Mouse (Mus musculus) heart, embryonic 16.5 days (tissue): ENCODE data around the gene Msln. TPM values are rescaled to one million over a fixed set of nuclear protein-coding genes. Genes with fewer than 3 reads are reported as not detected.
A peak's percentile ranks its signal among the peaks of the same experiment; 100 is the strongest.

Experiments
- ATAC-seq: fragments of 200-750 bp; cut with Nextera tagmentation; replicated peaks from 2 replicates; pipeline ENCODE4 v1.8.0; 2017; ENCODE audit warnings: moderate number of reproducible peaks; ENCODE audit not compliant: insufficient read depth, low FRiP score; ENCODE audit errors: extremely low read depth
- H3K27ac ChIP-seq: fragments of 300-500 bp; sonication (generic); 2 replicates; pipeline ENCODE4 v1.5.1; 2014; ENCODE audit warnings: mild to moderate bottlenecking, low read length, control low read depth, moderate library complexity
- H3K27me3 ChIP-seq: fragments of 300-500 bp; sonication (generic); 2 replicates; pipeline ENCODE4 v1.6.1; 2014; ENCODE audit warnings: low read length, mixed read lengths; ENCODE audit not compliant: control insufficient read depth, insufficient read depth
- H3K36me3 ChIP-seq: fragments of 300-500 bp; sonication (generic); 2 replicates; pipeline ENCODE4 v1.6.1; 2014; ENCODE audit not compliant: control insufficient read depth, insufficient read depth
- H3K4me1 ChIP-seq: fragments of 300-500 bp; sonication (generic); 2 replicates; pipeline ENCODE4 v1.6.1; 2014; ENCODE audit warnings: low read length, mixed read lengths; ENCODE audit not compliant: control insufficient read depth, insufficient read depth
- H3K4me2 ChIP-seq: fragments of 300-500 bp; sonication (generic); 2 replicates; pipeline ENCODE4 v1.6.1; 2014; ENCODE audit warnings: low read depth, mild to moderate bottlenecking, control low read depth, low read length
- H3K4me3 ChIP-seq: fragments of 300-500 bp; sonication (generic); 2 replicates; pipeline ENCODE4 v1.5.1; 2014; ENCODE audit warnings: mild to moderate bottlenecking, control low read depth, low read length
- H3K9ac ChIP-seq: fragments of 300-500 bp; sonication (generic); 2 replicates; pipeline ENCODE4 v1.6.1; 2014; ENCODE audit warnings: low read length, control low read depth
- H3K9me3 ChIP-seq: fragments of 300-500 bp; sonication (generic); replicated peaks from 2 replicates; pipeline ENCODE4 v1.6.1; 2016; ENCODE audit warnings: low read length; ENCODE audit not compliant: control insufficient read depth
- WGBS: fragments of 180-500 bp; shearing (Covaris S2); extraction: QIAGEN DNeasy Blood & Tissue Kit; methylation state at CpG from one replicate; pipeline ENCODE4 v1.1.7; 2014; 5-methylcytosine and 5-hydroxymethylcytosine counted together
- polyA plus RNA-seq: library from polyadenylated mRNA; unstranded; fragments of >200 nt; fragmentation: Nextera tagmentation; extraction: Ambion mirVana; gene quantifications from 2 replicates; pipeline ENCODE4 v1.2.1, GENCODE M21; 2015

The Msln gene
- polyA plus RNA-seq, result 50.0 and 51.1 TPM in 2 replicates

GRCm38 (mm10) chr17:25754241-25754640 lies at the start of gene Msln:
Gene Msln, minus strand, starts transcription at chr17:25754378.
- no peaks in the 10 kb centered on the region for H3K36me3 ChIP-seq
- WGBS, result 76% methylated on average over 9 of the region's 9 CpGs
- no peak within 1 kb of the TSS for H3K9ac ChIP-seq
- no peak within 1 kb of the TSS for H3K4me2 ChIP-seq
- H3K27ac ChIP-seq, result no peak within 1 kb of the TSS
- H3K4me3 ChIP-seq, result no peak within 1 kb of the TSS
- no peaks in the 10 kb centered on the region for H3K27me3 ChIP-seq
- H3K9me3 ChIP-seq, result no peaks in the 10 kb centered on the region
- H3K4me1 ChIP-seq, result 0 out of 2 replicates have a peak, but pooled peaks cover 4% of the 10 kb centered on the region
- ATAC-seq, result no peak

- no peak overlapping the region for H3K4me3 ChIP-seq
- no peak overlapping the region for H3K27ac ChIP-seq
- H3K27me3 ChIP-seq, result peaks cover 8% of the 10 kb centered on the region
- H3K36me3 ChIP-seq, result no peaks in the 10 kb centered on the region
- 6% methylated on average over 10 of the region's 10 CpGs for WGBS
- no peak overlapping the region for H3K4me2 ChIP-seq
- no peaks in the 10 kb centered on the region for H3K9me3 ChIP-seq
- H3K9ac ChIP-seq, result no peak overlapping the region; the same call in 1 of the 2 replicates
- ATAC-seq, result peak; percentile 80
- peaks cover 9% of the 10 kb centered on the region for H3K4me1 ChIP-seq
Measured at GRCm38 (mm10) chr17:25802825-25803517, 48.8 kb upstream of the Msln start.

- no peak overlapping the region for H3K4me3 ChIP-seq
- H3K4me2 ChIP-seq, result no peak overlapping the region
- H3K4me1 ChIP-seq, result peaks cover 17% of the 10 kb centered on the region
- no peaks in the 10 kb centered on the region for H3K36me3 ChIP-seq
- H3K27me3 ChIP-seq, result peaks cover 3% of the 10 kb centered on the region; the same call in 1 of the 2 replicates
- no peak for ATAC-seq
- 6% methylated on average over 6 of the region's 6 CpGs for WGBS
- H3K27ac ChIP-seq, result no peak overlapping the region
- H3K9me3 ChIP-seq, result no peaks in the 10 kb centered on the region
- H3K9ac ChIP-seq, result no peak overlapping the region
Measured at GRCm38 (mm10) chr17:25801029-25801428, 46.9 kb upstream of the Msln start.

GRCm38 (mm10) chr17:25796951-25797369 lies 42.8 kb upstream of the Msln start, which contains the start of gene Metrn:
Gene Metrn, minus strand, starts transcription at chr17:25797136.
- H3K9ac ChIP-seq, result peak within 1 kb of the TSS; percentile 84
- H3K27ac ChIP-seq, result no peak within 1 kb of the TSS; the same call in 1 of the 2 replicates
- no peaks in the 10 kb centered on the region for H3K9me3 ChIP-seq
- H3K4me1 ChIP-seq, result peaks cover 21% of the 10 kb centered on the region
- peak within 1 kb of the TSS; percentile 93 for H3K4me2 ChIP-seq
- no peaks in the 10 kb centered on the region for H3K36me3 ChIP-seq
- peak; percentile 85 for ATAC-seq
- no peaks in the 10 kb centered on the region for H3K27me3 ChIP-seq
- H3K4me3 ChIP-seq, result peak within 1 kb of the TSS; percentile 92
- whole genome bisulfite sequencing, result 0% methylated on average over 35 of the region's 35 CpGs

- 3% methylated on average over 37 of the region's 37 CpGs for WGBS
- H3K27ac ChIP-seq, result no peak overlapping the region; the same call in 1 of the 2 replicates
Measured at GRCm38 (mm10) chr17:25796211-25796771, 42.1 kb upstream of the Msln start.

GRCm38 (mm10) chr17:25795609-25796092 lies 41.5 kb upstream of the Msln start, which contains the start of gene AC134908.4:
Gene AC134908.4, minus strand, starts transcription at chr17:25795659.
- Histone ChIP-seq H3K27me3 (no peaks in the 10 kb centered on the region), H3K4me1 (peaks cover 31% of the 10 kb centered on the region), H3K4me2 (peak within 1 kb of the TSS; percentile 93), H3K9ac (peak within 1 kb of the TSS; percentile 84), H3K27ac (no peak within 1 kb of the TSS; the same call in 1 of the 2 replicates), H3K36me3 (no peaks in the 10 kb centered on the region), H3K4me3 (peak within 1 kb of the TSS; percentile 92), H3K9me3 (no peaks in the 10 kb centered on the region)
- ATAC-seq, result no peak
- WGBS, result 32% methylated on average over 6 of the region's 6 CpGs

More at GRCm38 (mm10) chr17:25796211-25796771, 42.1 kb upstream of the Msln start:
- no peak for ATAC-seq
- no peaks in the 10 kb centered on the region for H3K36me3 ChIP-seq
- H3K9me3 ChIP-seq, result no peaks in the 10 kb centered on the region
- H3K27me3 ChIP-seq, result no peaks in the 10 kb centered on the region
- peak overlapping the region; percentile 92 for H3K4me3 ChIP-seq
- peaks cover 25% of the 10 kb centered on the region for H3K4me1 ChIP-seq
- H3K4me2 ChIP-seq, result peak overlapping the region; percentile 93
- H3K9ac ChIP-seq, result peak overlapping the region; percentile 84

GRCm38 (mm10) chr17:25794998-25795397 lies 40.8 kb upstream of the Msln start:
- peaks cover 31% of the 10 kb centered on the region for H3K4me1 ChIP-seq
- no peak overlapping the region for H3K9ac ChIP-seq
- no peaks in the 10 kb centered on the region for H3K9me3 ChIP-seq
- H3K27ac ChIP-seq, result no peak overlapping the region
- WGBS, result 85% methylated on average over 17 of the region's 17 CpGs
- no peak overlapping the region for H3K4me2 ChIP-seq
- no peak for ATAC-seq
- H3K27me3 ChIP-seq, result no peaks in the 10 kb centered on the region
- no peak overlapping the region for H3K4me3 ChIP-seq
- H3K36me3 ChIP-seq, result no peaks in the 10 kb centered on the region

GRCm38 (mm10) chr17:25794197-25794596 lies 40.0 kb upstream of the Msln start:
- no peak for ATAC-seq
- H3K27ac ChIP-seq, result 0 out of 2 replicates have a peak overlapping the region, but pooled peaks have one; percentile 6
- no peak overlapping the region for H3K4me2 ChIP-seq
- no peak overlapping the region for H3K9ac ChIP-seq
- H3K9me3 ChIP-seq, result no peaks in the 10 kb centered on the region
- H3K36me3 ChIP-seq, result no peaks in the 10 kb centered on the region
- H3K4me3 ChIP-seq, result no peak overlapping the region
- peaks cover 31% of the 10 kb centered on the region for H3K4me1 ChIP-seq
- no peaks in the 10 kb centered on the region for H3K27me3 ChIP-seq
- 76% methylated on average over 13 of the region's 13 CpGs for WGBS

- Histone ChIP-seq H3K9ac (peak within 1 kb of the TSS; percentile 91), H3K9me3 (no peaks in the 10 kb centered on the region), H3K4me2 (peak within 1 kb of the TSS; percentile 96), H3K27me3 (no peaks in the 10 kb centered on the region), H3K36me3 (no peaks in the 10 kb centered on the region), H3K4me3 (peak within 1 kb of the TSS; percentile 91), H3K4me1 (peaks cover 31% of the 10 kb centered on the region), H3K27ac (peak within 1 kb of the TSS; percentile 95)
- WGBS, result under 1% methylated on average over 14 of the region's 14 CpGs
- peak; percentile 76 for ATAC-seq
Measured at GRCm38 (mm10) chr17:25792615-25793014, 38.4 kb upstream of the Msln start, which contains the start of gene Fam173a. Gene Fam173a, minus strand, starts transcription at chr17:25792901.
